Mouse (Mus musculus) forebrain, postnatal 0 days (tissue): ENCODE measurements around the gene Gm3625. TPM values are rescaled to one million over a fixed set of nuclear protein-coding genes. Genes with fewer than 3 reads are reported as not detected.

Experiments used
- ATAC-seq: fragments of 200-750 bp; cut with Nextera tagmentation; 2 replicates; pipeline ENCODE4 v1.8.0; 2017; ENCODE audit warnings: mild to moderate bottlenecking, moderate library complexity
- DNase-seq: peaks from one replicate; pipeline ENCODE4 v3.0.0-alpha.2; 2015
- H3K27ac ChIP-seq: fragments of 300-500 bp; sonication (generic); 2 replicates; pipeline ENCODE4 v1.5.1; 2014; ENCODE audit warnings: low read depth, mild to moderate bottlenecking, antibody characterized with exemption, low read length, moderate library complexity, mixed read lengths
- H3K27me3 ChIP-seq: fragments of 300-500 bp; sonication (generic); 2 replicates; pipeline ENCODE4 v1.6.1; 2014; ENCODE audit warnings: mild to moderate bottlenecking, low read length, mixed read lengths; ENCODE audit not compliant: insufficient read depth
- H3K36me3 ChIP-seq: fragments of 300-500 bp; sonication (generic); 2 replicates; pipeline ENCODE4 v1.6.1; 2014; ENCODE audit warnings: mild to moderate bottlenecking, moderate library complexity; ENCODE audit not compliant: insufficient read depth
- H3K4me1 ChIP-seq: fragments of 300-500 bp; sonication (generic); 2 replicates; pipeline ENCODE4 v1.6.1; 2014; ENCODE audit warnings: antibody characterized with exemption; ENCODE audit not compliant: insufficient read depth
- H3K4me2 ChIP-seq: fragments of 300-500 bp; sonication (generic); 2 replicates; pipeline ENCODE4 v1.6.1; 2014; ENCODE audit warnings: low read depth, mild to moderate bottlenecking, moderate library complexity
- H3K4me3 ChIP-seq: fragments of 300-500 bp; sonication (generic); 2 replicates; pipeline ENCODE4 v1.5.1; 2014; ENCODE audit warnings: low read depth, low read length, mixed read lengths
- H3K9ac ChIP-seq: fragments of 300-500 bp; sonication (generic); 2 replicates; pipeline ENCODE4 v1.6.1; 2014; ENCODE audit warnings: mild to moderate bottlenecking
- H3K9me3 ChIP-seq: fragments of 300-500 bp; sonication (generic); 2 replicates; pipeline ENCODE4 v1.6.1; 2016; ENCODE audit warnings: low read length
- CTCF ChIP-seq: sonication (generic); IDR thresholded peaks from 2 replicates; pipeline ENCODE4 v1.5.1; 2016; ENCODE audit warnings: antibody characterized with exemption, control low read depth, low read depth
- WGBS: fragments of 180-500 bp; shearing (Covaris S2); extraction: QIAGEN DNeasy Blood & Tissue Kit; methylation state at CpG from one replicate; pipeline ENCODE4 v1.1.7; 2014; 5-methylcytosine and 5-hydroxymethylcytosine counted together
- polyA plus RNA-seq: library from polyadenylated mRNA; unstranded; fragments of >200 nt; fragmentation: Nextera tagmentation; extraction: Ambion mirVana; gene quantifications from 2 replicates; pipeline ENCODE4 v1.2.1, GENCODE M21; 2015
- total RNA-seq: library from RNA; depleted of rRNA; stranded (reverse); fragments of >200 nt; gene quantifications from 2 replicates; pipeline ENCODE4 v1.2.3, GENCODE M21; 2014

The Gm3625 gene
- total and polyA plus RNA-seq, 2 experiments from 2014 or later = not detected

DNA sequence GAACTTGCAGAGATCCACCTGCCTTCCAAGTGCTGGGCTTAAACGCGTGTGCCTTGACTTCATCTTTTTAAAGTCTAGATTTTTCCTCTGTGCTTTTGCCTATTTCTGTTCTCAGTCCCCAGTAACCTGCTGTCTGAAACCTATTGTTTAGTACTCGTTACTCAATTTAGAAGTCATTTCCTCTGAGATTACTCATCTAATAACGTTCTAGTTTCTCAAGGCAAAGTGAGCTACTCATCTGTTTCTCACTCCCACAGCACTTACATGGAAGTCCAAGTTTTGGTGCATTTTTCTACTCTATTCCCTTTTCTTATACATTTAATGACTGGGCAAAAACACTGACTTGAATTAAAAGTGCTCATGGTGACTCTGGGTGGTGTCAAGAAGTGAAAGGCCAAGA, 7.0 kb upstream of the Gm3625 start:
- ATAC-seq (no peak), DNase-seq (no peak)
- peaks cover 4% of the 10 kb centered on the region; the same call in 1 of the 2 replicates for H3K4me1 ChIP-seq
- no peaks in the 10 kb centered on the region for H3K27me3 ChIP-seq
- no peaks in the 10 kb centered on the region for H3K9me3 ChIP-seq
- no peaks in the 10 kb centered on the region; the same call in 1 of the 2 replicates for H3K36me3 ChIP-seq
- no peak overlapping the region for H3K9ac ChIP-seq
- H3K27ac ChIP-seq = no peak overlapping the region
- no peak for TF ChIP-seq CTCF
- WGBS = 69% methylated on average over 4 of the region's 4 CpGs
- H3K4me2 ChIP-seq = no peak overlapping the region
- H3K4me3 ChIP-seq = no peak overlapping the region

DNA sequence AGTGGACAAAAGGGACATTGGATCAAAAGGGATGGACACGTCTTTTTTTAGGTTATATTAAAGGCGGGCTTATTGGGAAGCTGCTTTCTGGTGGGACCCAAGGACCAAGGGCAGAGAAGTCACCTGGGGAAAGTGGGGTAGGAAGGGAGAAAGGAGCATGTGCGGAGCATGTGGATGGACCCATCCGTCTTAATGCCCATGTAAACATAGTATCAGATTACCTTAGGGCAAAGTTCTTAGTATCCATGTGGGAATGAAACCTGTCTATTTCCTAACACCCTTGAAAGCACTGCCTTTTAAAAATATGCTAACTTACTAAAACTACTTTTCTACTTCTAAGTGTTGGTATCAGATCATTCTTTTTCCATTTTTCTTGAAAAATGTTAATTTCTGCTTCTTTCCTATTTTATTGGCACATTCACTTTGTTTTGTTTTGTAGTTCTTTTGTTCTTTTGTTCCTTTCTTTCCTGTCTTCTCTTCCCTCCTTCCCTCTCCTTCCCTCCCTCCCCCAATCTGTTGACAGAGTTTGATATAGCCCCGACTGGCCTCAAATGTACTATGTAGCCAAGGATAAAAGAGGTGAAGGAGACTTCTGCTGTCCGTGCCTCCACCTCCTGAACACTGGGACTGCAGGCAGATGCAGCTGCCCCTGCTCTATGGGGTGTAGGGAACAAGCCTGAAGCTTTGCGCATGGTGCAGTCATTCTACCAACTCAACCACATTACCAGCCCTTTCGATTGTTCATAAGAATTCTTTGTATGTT, 6.1 kb upstream of the Gm3625 start:
- no peaks in the 10 kb centered on the region; the same call in 1 of the 2 replicates for H3K36me3 ChIP-seq
- H3K4me3 ChIP-seq = no peak overlapping the region
- no peak for ATAC-seq
- peaks cover 4% of the 10 kb centered on the region; the same call in 1 of the 2 replicates for H3K4me1 ChIP-seq
- no peak overlapping the region for H3K4me2 ChIP-seq
- WGBS = 70% methylated on average over 8 of the region's 8 CpGs
- no peak for DNase-seq
- no peak for TF ChIP-seq CTCF
- no peaks in the 10 kb centered on the region for H3K27me3 ChIP-seq
- no peaks in the 10 kb centered on the region for H3K9me3 ChIP-seq
- no peak overlapping the region for H3K9ac ChIP-seq
- no peak overlapping the region for H3K27ac ChIP-seq

DNA sequence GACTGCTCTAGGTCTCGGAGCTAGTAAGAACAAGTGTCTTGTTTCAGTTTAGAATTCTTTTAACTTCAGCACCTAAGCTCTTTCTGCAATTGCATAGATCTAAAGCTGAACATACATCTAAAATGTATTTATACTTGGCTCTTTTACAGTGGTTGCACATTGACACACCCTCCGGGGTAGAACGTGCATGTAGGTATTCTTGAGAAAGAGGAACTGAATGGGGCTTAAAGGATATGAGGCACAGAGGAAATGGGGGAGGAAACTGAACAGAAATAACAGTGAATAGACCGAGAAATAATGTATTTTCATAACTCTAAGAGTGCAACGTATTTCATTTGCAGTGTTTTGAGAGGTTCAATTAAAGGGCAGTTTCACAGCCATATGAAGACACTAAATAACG, 2.3 kb upstream of the Gm3625 start:
- 71% methylated on average over 6 of the region's 6 CpGs for WGBS
- H3K9me3 ChIP-seq = no peaks in the 10 kb centered on the region
- H3K4me3 ChIP-seq = no peak overlapping the region
- H3K27me3 ChIP-seq = no peaks in the 10 kb centered on the region
- no peak for TF ChIP-seq CTCF
- ATAC-seq = no peak
- DNase-seq = no peak
- H3K4me1 ChIP-seq = peaks cover 4% of the 10 kb centered on the region
- H3K27ac ChIP-seq = no peak overlapping the region
- H3K36me3 ChIP-seq = no peaks in the 10 kb centered on the region
- no peak overlapping the region for H3K4me2 ChIP-seq
- no peak overlapping the region for H3K9ac ChIP-seq

DNA sequence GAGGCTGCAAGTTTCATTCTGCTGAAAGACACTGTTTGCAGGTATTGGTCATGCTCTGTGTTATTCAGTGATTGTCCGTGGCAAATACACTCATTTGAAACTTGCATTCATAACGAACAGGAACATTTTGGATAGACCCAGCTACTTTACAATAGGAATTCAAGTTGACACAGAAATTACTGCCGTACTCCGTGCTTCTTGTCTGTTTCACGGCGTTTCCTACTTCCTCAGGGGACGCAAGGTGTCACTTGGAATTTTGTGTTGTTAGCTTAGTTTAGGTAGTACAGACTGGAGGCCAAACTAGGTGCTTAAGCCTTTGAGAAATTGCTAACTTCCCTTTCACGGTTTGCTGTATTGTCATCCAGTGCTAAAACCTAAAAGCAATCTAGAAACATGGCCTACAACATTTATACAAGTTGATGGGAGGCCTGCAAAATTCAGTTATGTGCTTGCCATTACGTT, 1.2 kb upstream of the Gm3625 start:
- no peaks in the 10 kb centered on the region for H3K27me3 ChIP-seq
- H3K27ac ChIP-seq = 0 out of 2 replicates have a peak overlapping the region, but pooled peaks have one; percentile 82
- WGBS = 55% methylated on average over 9 of the region's 9 CpGs
- ATAC-seq (no peak), DNase-seq (no peak)
- TF ChIP-seq CTCF = no peak
- peak overlapping the region; percentile 76 for H3K4me2 ChIP-seq
- peak overlapping the region; percentile 80 for H3K9ac ChIP-seq
- no peaks in the 10 kb centered on the region for H3K9me3 ChIP-seq
- peaks cover 4% of the 10 kb centered on the region for H3K4me1 ChIP-seq
- no peaks in the 10 kb centered on the region for H3K36me3 ChIP-seq
- peak overlapping the region; percentile 92 for H3K4me3 ChIP-seq

DNA sequence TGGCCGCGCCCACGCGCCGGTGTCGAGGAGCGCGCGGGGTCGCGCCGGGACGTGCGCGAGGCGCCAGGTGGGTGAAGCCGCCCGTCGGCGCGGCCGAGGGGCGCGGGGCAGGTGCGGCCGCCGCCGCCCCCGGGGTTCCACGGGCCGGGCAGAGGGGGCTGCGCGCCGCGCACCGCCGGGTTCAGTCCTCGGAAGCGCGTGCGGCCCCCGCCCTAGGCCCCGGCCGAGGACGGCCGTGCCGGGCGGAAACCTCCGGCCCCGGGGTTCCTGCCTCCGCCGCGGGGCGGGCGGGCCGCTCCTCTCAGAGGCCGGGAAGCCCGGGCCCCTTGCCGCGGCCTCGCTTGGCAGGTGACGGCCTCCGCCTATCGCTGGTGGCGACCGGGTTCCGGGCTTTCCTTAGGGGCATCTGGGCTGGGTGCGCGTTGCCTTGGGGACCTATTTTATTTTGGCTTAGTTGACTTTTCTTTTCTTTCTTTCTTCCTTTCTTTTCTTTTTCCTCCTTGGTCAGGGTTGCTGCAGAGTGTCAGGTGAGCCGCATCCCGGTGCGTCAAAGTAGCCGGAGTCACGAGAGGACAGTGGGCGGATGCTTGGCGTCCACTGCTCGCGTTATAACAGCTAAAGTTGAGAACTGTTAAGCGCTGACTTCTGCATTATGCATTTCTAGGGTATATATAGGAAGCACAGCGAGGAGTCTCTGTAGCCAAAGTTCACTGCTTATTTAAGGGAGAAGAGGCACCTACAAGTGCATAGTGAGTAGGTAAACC, 621 bp upstream of the Gm3625 start:
- H3K9me3 ChIP-seq = no peaks in the 10 kb centered on the region
- H3K4me2 ChIP-seq = peak overlapping the region; percentile 76
- H3K4me3 ChIP-seq = peak overlapping the region; percentile 92
- ATAC-seq (peak; percentile 71), DNase-seq (peak; percentile 37)
- peaks cover 4% of the 10 kb centered on the region for H3K4me1 ChIP-seq
- TF ChIP-seq CTCF = no peak
- peak overlapping the region; percentile 80 for H3K9ac ChIP-seq
- peak overlapping the region; percentile 82 for H3K27ac ChIP-seq
- 3% methylated on average over 71 of the region's 80 CpGs for WGBS
- H3K36me3 ChIP-seq = no peaks in the 10 kb centered on the region
- H3K27me3 ChIP-seq = no peaks in the 10 kb centered on the region

DNA sequence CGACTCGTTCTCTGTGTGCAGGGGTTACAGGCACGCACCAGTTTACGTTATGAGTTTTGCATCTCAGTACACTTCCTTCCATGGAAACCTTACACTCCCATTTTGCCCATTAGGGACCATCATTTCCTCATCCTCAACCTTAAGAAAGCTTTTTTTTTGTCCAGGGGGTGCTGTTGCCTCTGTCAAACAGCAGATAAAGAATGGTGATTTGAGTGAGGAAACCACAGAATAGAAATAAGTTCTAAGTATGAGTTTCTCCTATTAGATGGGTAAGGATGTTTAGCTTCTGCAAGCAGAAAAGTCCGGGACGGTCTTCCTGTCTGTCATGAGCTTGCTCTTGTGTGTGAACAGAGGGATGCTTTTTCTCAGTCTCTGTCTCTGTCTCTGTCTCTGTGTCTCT, 702 bp downstream of the Gm3625 start:
- H3K4me3 ChIP-seq = peak overlapping the region; percentile 92
- no peak for ATAC-seq
- WGBS = 66% methylated on average over 6 of the region's 6 CpGs

DNA sequence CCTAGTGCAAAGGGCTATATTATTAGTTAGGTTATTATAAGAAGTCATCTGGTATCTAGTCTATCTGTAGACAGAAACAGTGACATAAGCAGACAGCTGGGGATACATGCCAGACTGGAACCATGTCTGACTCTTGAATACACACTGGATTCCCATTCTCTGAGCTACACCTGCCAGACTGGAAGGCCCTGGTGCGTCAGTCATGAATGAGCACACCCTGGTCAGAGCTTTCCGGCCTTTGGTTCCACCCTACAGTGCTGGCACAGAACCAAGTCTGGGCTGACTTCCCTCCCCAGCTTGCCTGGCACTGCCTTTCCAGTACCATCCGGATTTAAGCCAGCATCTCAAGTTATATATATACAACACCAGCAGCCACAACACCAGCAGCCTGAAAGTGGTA, 4.1 kb downstream of the Gm3625 start:
- Histone ChIP-seq H3K4me3 (no peak overlapping the region), H3K27ac (no peak overlapping the region), H3K4me2 (no peak overlapping the region), H3K9me3 (no peaks in the 10 kb centered on the region), H3K9ac (no peak overlapping the region), H3K4me1 (no peaks in the 10 kb centered on the region; the same call in 1 of the 2 replicates), H3K36me3 (no peaks in the 10 kb centered on the region), H3K27me3 (no peaks in the 10 kb centered on the region)
- 57% methylated on average over 3 of the region's 3 CpGs for WGBS
- DNase-seq (peak; percentile 31), ATAC-seq (peak; percentile 36)
- TF ChIP-seq CTCF = no peak

More for the DNA sequence above, 702 bp downstream of the Gm3625 start:
- peak; percentile 6 for DNase-seq
- Histone ChIP-seq H3K9me3 (no peaks in the 10 kb centered on the region), H3K4me1 (peaks cover 4% of the 10 kb centered on the region), H3K27me3 (no peaks in the 10 kb centered on the region), H3K27ac (no peak overlapping the region), H3K36me3 (no peaks in the 10 kb centered on the region), H3K4me2 (peak overlapping the region; percentile 76), H3K9ac (peak overlapping the region; percentile 80; the same call in 1 of the 2 replicates)
- TF ChIP-seq CTCF = peak; percentile 12; the same call in 1 of the 2 replicates
